Mouse (Mus musculus) myocyte (in vitro differentiated cells): ENCODE measurements around the gene Tlr11. TPM values are rescaled to one million over a fixed set of nuclear protein-coding genes. Genes with fewer than 3 reads are reported as not detected.

Experiments
- H3K27me3 ChIP-seq: one replicate; pipeline ENCODE4 v1.6.1; 2011; ENCODE audit not compliant: control insufficient read depth, insufficient read depth, insufficient read length
- H3K36me3 ChIP-seq: one replicate; pipeline ENCODE4 v1.6.1; 2011; ENCODE audit not compliant: control insufficient read depth, insufficient read depth
- H3K4me2 ChIP-seq: one replicate; pipeline ENCODE4 v1.6.1; 2011; ENCODE audit warnings: low read depth, control low read depth
- H3K4me3 ChIP-seq: one replicate; pipeline ENCODE4 v1.5.1; 2011; ENCODE audit warnings: mild to moderate bottlenecking, control low read depth, moderate library complexity
- H3K79me2 ChIP-seq: one replicate; pipeline ENCODE4 v1.6.1; 2011; ENCODE audit not compliant: control insufficient read depth, insufficient read depth
- H3ac ChIP-seq: one replicate; pipeline ENCODE4 v1.6.1; 2011; ENCODE audit not compliant: control insufficient read depth, insufficient read length
- CEBPB ChIP-seq: IDR thresholded peaks from 2 replicates; pipeline ENCODE4 v1.6.1; 2011; ENCODE audit warnings: mild to moderate bottlenecking, moderate library complexity; ENCODE audit not compliant: poor library complexity, insufficient read depth, severe bottlenecking
- E2F4 ChIP-seq: IDR thresholded peaks from one replicate; pipeline ENCODE4 v1.6.1; 2011; ENCODE audit warnings: mild to moderate bottlenecking, control low read depth, moderate library complexity; ENCODE audit not compliant: insufficient read depth
- MAX ChIP-seq: IDR thresholded peaks from one replicate; pipeline ENCODE4 v1.6.1; 2011; ENCODE audit warnings: low read depth, mild to moderate bottlenecking, control low read depth
- MYOD1 ChIP-seq, 3 experiments: IDR thresholded peaks; one replicate each; pipeline ENCODE4 v1.6.1; 2011; ENCODE audit warnings: control low read depth in 2 of 3, low read depth in 2 of 3, mild to moderate bottlenecking in 2 of 3, moderate library complexity in 1 of 3; ENCODE audit not compliant: insufficient read length in 2 of 3, control insufficient read depth in 1 of 3
- MYOG ChIP-seq, 3 experiments: IDR thresholded peaks; one replicate each; pipeline ENCODE4 v1.6.1; 2011; ENCODE audit warnings: control low read depth in 2 of 3, low read depth in 2 of 3, mild to moderate bottlenecking in 2 of 3; ENCODE audit not compliant: insufficient read length in 2 of 3, control insufficient read depth in 1 of 3, insufficient read depth in 1 of 3
- POLR2A ChIP-seq: IDR thresholded peaks from one replicate; pipeline ENCODE4 v1.6.1; 2011; ENCODE audit warnings: low read depth, mild to moderate bottlenecking, control low read depth, moderate library complexity; ENCODE audit not compliant: insufficient read length
- POLR2AphosphoS2 ChIP-seq: IDR thresholded peaks from one replicate; pipeline ENCODE4 v1.6.1; 2011; ENCODE audit warnings: low read depth, control low read depth; ENCODE audit not compliant: insufficient read length
- REST ChIP-seq: IDR thresholded peaks from one replicate; pipeline ENCODE4 v1.6.1; 2011; ENCODE audit warnings: mild to moderate bottlenecking, control low read depth, moderate library complexity; ENCODE audit not compliant: insufficient read depth, insufficient read length
- SRF ChIP-seq: IDR thresholded peaks from one replicate; pipeline ENCODE4 v1.6.1; 2011; ENCODE audit warnings: low read depth; ENCODE audit not compliant: control insufficient read depth, insufficient read length
- TCF12 ChIP-seq: IDR thresholded peaks from one replicate; pipeline ENCODE4 v1.6.1; 2011; ENCODE audit warnings: mild to moderate bottlenecking, control low read depth; ENCODE audit not compliant: poor library complexity, insufficient read depth, severe bottlenecking
- TCF3 ChIP-seq: IDR thresholded peaks from one replicate; pipeline ENCODE4 v1.6.1; 2011; ENCODE audit warnings: low read depth, control low read depth; ENCODE audit not compliant: insufficient read length
- USF1 ChIP-seq: IDR thresholded peaks from one replicate; pipeline ENCODE4 v1.6.1; 2011; ENCODE audit warnings: low read depth, mild to moderate bottlenecking, control low read depth, moderate library complexity
- polyA plus RNA-seq: library from polyadenylated mRNA; unstranded; fragments of >200 nt; fragmentation: generic; extraction: Trizol; gene quantifications from one replicate; pipeline ENCODE4 v1.2.1, GENCODE M21; 2012; ENCODE audit warnings: missing spikeins

Tlr11 gene
- polyA plus RNA-seq = not detected

- no peak within 1 kb of the TSS for H3K4me3 ChIP-seq
- TF ChIP-seq REST (no peak), USF1 (no peak), SRF (no peak)
- H3K79me2 ChIP-seq = no peaks in the 10 kb centered on the region
- H3K27me3 ChIP-seq = no peaks in the 10 kb centered on the region
- H3K4me2 ChIP-seq = no peak within 1 kb of the TSS
- H3K36me3 ChIP-seq = no peaks in the 10 kb centered on the region
- H3ac ChIP-seq = no peak within 1 kb of the TSS
Observed at GRCm38 (mm10) chr14:50357593-50357992, at the start of gene Tlr11. Gene Tlr11 (plus strand): TSS chr14:50357914.

DNA sequence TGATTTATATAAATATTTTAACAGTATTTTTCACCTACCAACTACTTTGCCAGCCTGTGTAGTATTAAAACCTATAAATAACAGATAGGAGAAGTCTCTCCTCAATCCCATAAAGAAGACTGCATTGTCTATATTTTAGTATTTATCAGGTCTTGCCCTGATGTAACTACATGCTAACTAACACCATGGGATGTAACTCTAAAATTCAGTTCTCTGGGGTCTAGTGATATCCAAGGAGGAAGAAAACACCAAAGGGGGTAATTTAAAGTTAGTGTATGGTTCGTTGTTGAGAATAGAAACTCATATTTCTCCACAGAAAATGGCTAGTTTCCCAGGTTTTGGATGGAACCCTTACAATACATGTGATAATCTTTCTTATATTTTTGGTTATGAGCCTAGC is 31.1 kb upstream of the Tlr11 start, which contains the start of gene Olfr734:
TSS of gene Olfr734 (minus strand) at position 101 of the 400 bp plus-strand sequence.
- no peaks in the 10 kb centered on the region for H3K79me2 ChIP-seq
- no peak within 1 kb of the TSS for H3K4me2 ChIP-seq
- H3K36me3 ChIP-seq = no peaks in the 10 kb centered on the region
- TF ChIP-seq MAX (no peak), POLR2AphosphoS2 (no peak), SRF (no peak), E2F4 (no peak), USF1 (no peak), CEBPB (no peak), REST (no peak), TCF3 (no peak), MYOD1 (IDR thresholded peaks at IDR 0.05; ENCODE audit: control insufficient read depth in 1 of 3, insufficient read length in 2 of 3, low read depth in 2 of 3) (no peak), TCF12 (no peak), POLR2A (no peak)
- H3ac ChIP-seq = no peak within 1 kb of the TSS
- no peaks in the 10 kb centered on the region for H3K27me3 ChIP-seq
- H3K4me3 ChIP-seq = no peak within 1 kb of the TSS

DNA sequence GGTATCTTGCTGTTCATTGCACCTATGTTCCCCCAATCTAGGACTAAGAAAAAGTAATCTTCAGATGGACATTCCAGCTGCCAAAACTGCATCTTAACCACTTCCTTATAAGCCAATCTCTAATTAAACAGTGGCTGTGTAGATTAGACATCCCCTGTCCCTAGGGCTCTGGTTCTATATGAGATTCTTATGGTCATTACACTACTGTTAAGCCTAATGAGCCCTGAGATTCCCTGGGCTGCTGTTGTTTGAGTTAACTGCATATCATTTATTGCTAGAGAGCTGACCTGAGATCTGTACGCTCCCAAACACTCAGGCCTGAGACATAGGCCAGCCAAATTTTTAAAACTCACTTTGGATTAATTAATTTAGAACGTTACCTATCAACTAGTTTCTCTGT is 8.9 kb upstream of the Tlr11 start, which contains the start of gene Olfr735:
TSS of gene Olfr735 (minus strand) at position 77 of the 400 bp plus-strand sequence.
- H3K79me2 ChIP-seq = no peaks in the 10 kb centered on the region
- no peak for TF ChIP-seq MYOG (IDR thresholded peaks at IDR 0.05; ENCODE audit: control insufficient read depth in 1 of 3, insufficient read depth in 1 of 3, insufficient read length in 2 of 3, low read depth in 2 of 3)
- no peak for TF ChIP-seq TCF3
- TF ChIP-seq MAX = no peak
- TF ChIP-seq SRF = no peak
- no peak for TF ChIP-seq POLR2A
- TF ChIP-seq REST = no peak

DNA sequence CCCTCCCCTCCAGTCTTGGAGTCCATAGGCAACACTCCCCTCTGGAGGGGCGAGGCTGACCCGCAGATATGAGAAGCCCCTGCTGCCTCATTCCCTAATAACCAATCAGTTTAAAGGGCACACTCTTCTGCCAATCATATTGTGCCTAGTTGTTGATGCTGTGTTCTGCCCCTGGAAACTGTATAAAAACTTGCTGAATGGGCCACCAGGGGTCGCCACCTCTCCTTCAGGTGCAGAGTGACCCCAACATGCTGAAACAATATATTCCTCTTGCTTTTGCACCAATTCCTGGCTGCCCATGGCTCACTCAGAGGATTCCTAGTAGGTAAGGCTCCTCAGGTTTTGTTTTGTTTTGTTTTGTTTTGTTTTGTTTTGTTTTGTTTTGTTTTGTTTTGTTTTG is 5.3 kb upstream of the Tlr11 start:
- no peak for TF ChIP-seq POLR2AphosphoS2
- TF ChIP-seq E2F4 = no peak
- TF ChIP-seq MYOD1 (IDR thresholded peaks at IDR 0.05; ENCODE audit: control insufficient read depth in 1 of 3, insufficient read length in 2 of 3, low read depth in 2 of 3) = no peak
- TF ChIP-seq SRF = no peak
- TF ChIP-seq REST = no peak
- no peak for TF ChIP-seq CEBPB
- no peak for TF ChIP-seq TCF3
- no peak for TF ChIP-seq POLR2A

More for the DNA sequence above, 8.9 kb upstream of the Tlr11 start, which contains the start of gene Olfr735:
- Histone ChIP-seq H3ac (no peak within 1 kb of the TSS), H3K27me3 (no peaks in the 10 kb centered on the region), H3K4me3 (no peak within 1 kb of the TSS), H3K4me2 (no peak within 1 kb of the TSS), H3K36me3 (no peaks in the 10 kb centered on the region)

GRCm38 (mm10) chr14:50356725-50357124 is 989 bp upstream of the Tlr11 start:
- Histone ChIP-seq H3K27me3 (no peaks in the 10 kb centered on the region), H3K36me3 (no peaks in the 10 kb centered on the region), H3K4me2 (no peak overlapping the region), H3K79me2 (no peaks in the 10 kb centered on the region), H3ac (no peak overlapping the region), H3K4me3 (no peak overlapping the region)
- no peak for TF ChIP-seq MAX
- TF ChIP-seq MYOD1 (IDR thresholded peaks at IDR 0.05; ENCODE audit: control insufficient read depth in 1 of 3, insufficient read length in 2 of 3, low read depth in 2 of 3) = no peak
- TF ChIP-seq TCF12 = no peak
- no peak for TF ChIP-seq MYOG (IDR thresholded peaks at IDR 0.05; ENCODE audit: control insufficient read depth in 1 of 3, insufficient read depth in 1 of 3, insufficient read length in 2 of 3, low read depth in 2 of 3)
- TF ChIP-seq POLR2AphosphoS2 = no peak
- no peak for TF ChIP-seq REST
- TF ChIP-seq SRF = no peak

More for the DNA sequence above, 5.3 kb upstream of the Tlr11 start:
- no peak overlapping the region for H3K4me2 ChIP-seq
- H3K27me3 ChIP-seq = no peaks in the 10 kb centered on the region
- H3K79me2 ChIP-seq = no peaks in the 10 kb centered on the region
- H3K36me3 ChIP-seq = no peaks in the 10 kb centered on the region
- no peak overlapping the region for H3K4me3 ChIP-seq
- H3ac ChIP-seq = no peak overlapping the region
